Mouse (Mus musculus) MN1 (cell line): ENCODE data around the gene Dtx4.

Experiments used
- DNase-seq: peaks from one replicate; pipeline ENCODE4 v3.0.0-alpha.2; 2016; ENCODE audit warnings: low spot score

Dtx4 gene

GRCm38 (mm10) chr19:12493453-12494186 lies 7.6 kb downstream of the Dtx4 start:
- no peak for DNase-seq

GRCm38 (mm10) chr19:12491636-12492035 lies 9.6 kb downstream of the Dtx4 start:
- DNase-seq: no peak

- DNase-seq: no peak
Observed at GRCm38 (mm10) chr19:12489675-12490570, 11.3 kb downstream of the Dtx4 start.

- no peak for DNase-seq
Observed at GRCm38 (mm10) chr19:12488969-12489674, 12.1 kb downstream of the Dtx4 start.

- DNase-seq: no peak
Observed at GRCm38 (mm10) chr19:12488205-12488966, 12.9 kb downstream of the Dtx4 start.

GRCm38 (mm10) chr19:12487511-12488204 lies 13.6 kb downstream of the Dtx4 start:
- DNase-seq: no peak

GRCm38 (mm10) chr19:12486875-12487274 lies 14.4 kb downstream of the Dtx4 start:
- DNase-seq: no peak

GRCm38 (mm10) chr19:12485631-12486030 lies 15.6 kb downstream of the Dtx4 start:
- no peak for DNase-seq

GRCm38 (mm10) chr19:12485223-12485622 lies 16.0 kb downstream of the Dtx4 start:
- DNase-seq: no peak

- DNase-seq: no peak
Observed at GRCm38 (mm10) chr19:12484210-12484609, 17.0 kb downstream of the Dtx4 start.

- DNase-seq: no peak
Observed at GRCm38 (mm10) chr19:12483782-12484181, 17.5 kb downstream of the Dtx4 start.

GRCm38 (mm10) chr19:12478369-12478768 lies 22.9 kb downstream of the Dtx4 start:
- peak; percentile 50 for DNase-seq

GRCm38 (mm10) chr19:12476721-12477270 lies 24.5 kb downstream of the Dtx4 start:
- no peak for DNase-seq

GRCm38 (mm10) chr19:12475380-12476250 lies 25.6 kb downstream of the Dtx4 start:
- peak; percentile 92 for DNase-seq

GRCm38 (mm10) chr19:12473951-12474350 lies 27.3 kb downstream of the Dtx4 start:
- no peak for DNase-seq

GRCm38 (mm10) chr19:12473201-12473641 lies 28.0 kb downstream of the Dtx4 start:
- DNase-seq: no peak

- no peak for DNase-seq
Observed at GRCm38 (mm10) chr19:12472381-12472976, 28.8 kb downstream of the Dtx4 start.

- DNase-seq: no peak
Observed at GRCm38 (mm10) chr19:12471866-12472265, 29.4 kb downstream of the Dtx4 start.

GRCm38 (mm10) chr19:12467436-12467835 lies 33.8 kb downstream of the Dtx4 start:
- peak; percentile 59 for DNase-seq
